Comparison of ENCODE assay signal across 15 mouse cellular contexts in genomic region chr2:174547207-174547606, GRCm38 (mm10).
DNase-seq lines count a peak whose midpoint lies in the region; ATAC-seq and TF ChIP-seq lines count a peak whose summit lies in the region.
"Had no signal": no experiment of that assay in that cellular context is flagged by ENCODE, and none has a peak within 500 bp of the region (broad histone marks: within the 10 kb centered on the region; RNA-seq: fewer than 3 reads in every experiment).

No protein-coding gene starts in this region.

- no peak for TF ChIP-seq EP300 in CH12.LX (IDR thresholded peaks at IDR 0.05; ENCODE audit: low read length)

- no peak overlapping the region for H3K4me2 ChIP-seq in CH12.LX (ENCODE audit: insufficient read depth, low read depth, poor library complexity, severe bottlenecking)
- H3K4me2 ChIP-seq: embryonic facial prominence, embryonic 15.5 days; hindbrain, embryonic 15.5 days; lung, embryonic 14.5 days had no signal

- no peak for TF ChIP-seq POLR2A in CH12.LX (IDR thresholded peaks at IDR 0.05; ENCODE audit: low read depth, low read length)

- no peak overlapping the region for H3K9ac ChIP-seq in CH12.LX (ENCODE audit: insufficient read depth, low read depth)
- H3K9ac ChIP-seq: embryonic facial prominence, embryonic 15.5 days; hindbrain, embryonic 15.5 days; lung, embryonic 14.5 days had no signal

- H3K27ac ChIP-seq in CH12.LX (ENCODE audit: insufficient read depth, low read depth): no peak overlapping the region
- H3K27ac ChIP-seq: embryonic facial prominence, embryonic 15.5 days; hindbrain, embryonic 15.5 days had no signal

- H3K79me2 ChIP-seq in CH12.LX (replicated peaks; ENCODE audit: control insufficient read depth, extremely low read depth, insufficient read depth, poor library complexity, severe bottlenecking): no peaks in the 10 kb centered on the region

- peak; percentile 77 for TF ChIP-seq RAD21 in CH12.LX (IDR thresholded peaks at IDR 0.05; ENCODE audit: low read depth, low read length)

- H3K36me3 ChIP-seq in CH12.LX (replicated peaks in 1 of 2; ENCODE audit: control insufficient read depth in 1 of 2, insufficient read depth in 1 of 2, low read length in 1 of 2): no peaks in the 10 kb centered on the region
- H3K36me3 ChIP-seq: embryonic facial prominence, embryonic 15.5 days; hindbrain, embryonic 15.5 days had no signal

- in situ Hi-C loops in CH12.LX (cut with MboI; ENCODE audit: low pct_ligation_motif_present, low pct_unique_long_range_greater_than_20kb, low sequenced_read_pairs): loop anchor here (10.0 kb wide), 1 partner anchor 232 kb away; no protein-coding TSS in a partner anchor

- H3K27me3 ChIP-seq in CH12.LX (replicated peaks): peaks cover 3% of the 10 kb centered on the region
- H3K27me3 ChIP-seq: embryonic facial prominence, embryonic 15.5 days; hindbrain, embryonic 15.5 days had no signal

- H3K4me3 ChIP-seq in CH12.LX (replicated peaks in 1 of 3; ENCODE audit: low read depth in 2 of 3, low read length in 2 of 3, poor library complexity in 1 of 3): no peak overlapping the region
- H3K4me3 ChIP-seq: embryonic facial prominence, embryonic 15.5 days; hindbrain, embryonic 15.5 days; myocyte had no signal

- peak; percentile 61 for ATAC-seq in megakaryocyte-erythroid progenitor cell, adult 5-6 weeks (replicated peaks; ENCODE audit: low FRiP score, low TSS enrichment, poor library complexity, severe bottlenecking)

- H3K4me1 ChIP-seq in CH12.LX (ENCODE audit: control insufficient read depth in 1 of 2, insufficient read depth in 2 of 2): no peaks in the 10 kb centered on the region
- H3K4me1 ChIP-seq: embryonic facial prominence, embryonic 15.5 days; hindbrain, embryonic 15.5 days had no signal

- dilution Hi-C loops in CH12.LX (cut with MboI; ENCODE audit: extremely low pct_ligation_motif_present, extremely low pct_unique_long_range_greater_than_20kb, low sequenced_read_pairs): no loop called here

- peak; percentile 24 to 79; a peak in 2 of 4 replicates for TF ChIP-seq CTCF in CH12.LX (conservative IDR thresholded peaks at IDR 0.05 in 1 of 2, IDR thresholded peaks at IDR 0.05 in 1 of 2; ENCODE audit: low read depth in 2 of 2, low read length in 2 of 2)

- H3K9me3 ChIP-seq in CH12.LX (replicated peaks; ENCODE audit: low read length): no peaks in the 10 kb centered on the region
- H3K9me3 ChIP-seq: embryonic facial prominence, embryonic 15.5 days had no signal

- DNase-seq in kidney, postnatal 10 days: peak; percentile 11
- no peak for DNase-seq in kidney, postnatal 14 days
- DNase-seq in CH12.LX (ENCODE audit: extremely low read depth): peak; percentile 43
- DNase-seq in c-Kit-positive CD71-positive TER-119-negative erythroid progenitor cells, embryonic 14.5 days (ENCODE audit: low read depth): peak; percentile 5
- no peak for DNase-seq in urinary bladder, adult 18-20 months (ENCODE audit: low spot score in 2 of 2)
- no peak for DNase-seq in ovary, adult 18-20 months (ENCODE audit: low spot score)
- DNase-seq in cerebellum, postnatal 10 days: no peak
- DNase-seq: cerebellum, adult 11-12 months; gastrocnemius, postnatal 10 days; lung, embryonic 14.5 days; right cerebral cortex, adult 18-20 months had no signal

TF ChIP-seq in CH12.LX, 34 proteins besides CTCF, POLR2A, EP300 and RAD21:
- TF ChIP-seq PAX5 (IDR thresholded peaks at IDR 0.05; ENCODE audit: low read length): no peak
- TF ChIP-seq ZC3H11A (IDR thresholded peaks at IDR 0.05; ENCODE audit: low read depth, low read length): peak; percentile 49
- peak; percentile 89 for TF ChIP-seq SMC3 (IDR thresholded peaks at IDR 0.05; ENCODE audit: low read depth, low read length)
- TF ChIP-seq POLR2AphosphoS2 (IDR thresholded peaks at IDR 0.05; ENCODE audit: low read depth, low read length): no peak

Comparison
In these comparisons a context has a peak if more than half of its experiments do, and no peak if none do; other contexts are left out.
1. DNase-seq: peak in kidney, postnatal 10 days (single experiment), CH12.LX (single experiment) and c-Kit-positive CD71-positive TER-119-negative erythroid progenitor cells, embryonic 14.5 days (single experiment); none in kidney, postnatal 14 days (single experiment), urinary bladder, adult 18-20 months (0 of 2), ovary, adult 18-20 months (single experiment) and cerebellum, postnatal 10 days (0 of 2).